Mouse (Mus musculus): ENCODE data around the gene Gm128.
A peak's percentile ranks its signal among the peaks of the same experiment; 100 is the strongest.

Gene Gm128

DNA sequence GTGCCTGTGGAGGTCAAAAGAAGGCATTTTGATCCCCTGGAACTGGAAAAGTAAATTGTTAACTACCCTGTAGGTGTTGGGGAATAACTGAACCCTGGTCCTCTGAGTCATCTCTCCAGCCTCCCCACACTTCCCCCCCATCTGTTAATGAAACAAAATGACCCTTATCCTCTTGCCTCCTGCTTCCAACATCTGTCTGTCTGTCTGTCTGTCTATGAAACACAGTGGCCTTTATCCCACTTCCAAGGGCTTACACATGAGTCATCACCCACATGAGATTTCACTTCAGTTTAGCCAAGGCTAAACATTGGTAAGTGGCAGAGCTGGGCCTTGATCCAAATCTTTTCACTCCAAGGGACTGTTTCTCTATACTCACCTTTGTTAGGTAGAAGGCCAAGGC lies 26.5 kb upstream of the Gm128 start:
- peak; percentile 67 for DNase-seq (ENCODE audit: low spot score)

DNA sequence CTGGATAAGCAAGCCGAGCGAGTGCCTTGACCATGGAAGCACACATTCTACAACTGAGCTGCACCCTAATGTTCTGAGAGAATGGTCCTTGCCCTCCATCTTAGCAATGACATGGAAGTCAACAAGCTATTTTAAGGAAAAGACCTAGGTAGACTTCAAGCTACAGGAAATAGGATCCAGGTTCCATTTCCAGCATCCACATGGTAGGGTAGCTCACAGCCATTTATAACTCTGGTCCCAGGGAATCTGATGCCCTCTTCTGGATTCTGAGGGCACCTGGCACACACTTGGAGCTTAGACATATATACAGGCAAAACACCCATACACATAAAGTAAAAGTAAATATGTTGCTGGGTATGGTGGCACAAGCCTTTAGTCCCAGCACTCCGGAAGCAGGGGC lies 24.7 kb upstream of the Gm128 start:
- DNase-seq (ENCODE audit: low spot score) = no peak

DNA sequence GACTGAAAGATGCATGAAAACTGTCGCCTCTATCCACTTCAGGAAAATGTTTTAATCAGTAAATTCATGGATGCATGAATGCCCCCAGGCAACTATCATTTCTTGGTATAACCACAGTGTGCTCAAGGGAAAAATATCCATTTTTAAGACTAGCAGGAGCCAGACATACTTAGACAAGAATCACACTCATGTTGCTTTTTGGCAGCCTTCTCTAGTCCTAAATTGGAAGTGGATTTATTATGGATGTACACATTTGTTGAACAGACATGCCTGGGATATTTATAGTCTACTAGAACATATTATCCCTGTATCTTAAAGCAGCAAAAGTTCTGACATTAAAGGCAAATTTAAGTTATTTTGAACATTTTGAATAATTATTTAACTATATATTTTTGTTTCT lies 23.3 kb upstream of the Gm128 start:
- no peak for DNase-seq (ENCODE audit: low spot score)

DNA sequence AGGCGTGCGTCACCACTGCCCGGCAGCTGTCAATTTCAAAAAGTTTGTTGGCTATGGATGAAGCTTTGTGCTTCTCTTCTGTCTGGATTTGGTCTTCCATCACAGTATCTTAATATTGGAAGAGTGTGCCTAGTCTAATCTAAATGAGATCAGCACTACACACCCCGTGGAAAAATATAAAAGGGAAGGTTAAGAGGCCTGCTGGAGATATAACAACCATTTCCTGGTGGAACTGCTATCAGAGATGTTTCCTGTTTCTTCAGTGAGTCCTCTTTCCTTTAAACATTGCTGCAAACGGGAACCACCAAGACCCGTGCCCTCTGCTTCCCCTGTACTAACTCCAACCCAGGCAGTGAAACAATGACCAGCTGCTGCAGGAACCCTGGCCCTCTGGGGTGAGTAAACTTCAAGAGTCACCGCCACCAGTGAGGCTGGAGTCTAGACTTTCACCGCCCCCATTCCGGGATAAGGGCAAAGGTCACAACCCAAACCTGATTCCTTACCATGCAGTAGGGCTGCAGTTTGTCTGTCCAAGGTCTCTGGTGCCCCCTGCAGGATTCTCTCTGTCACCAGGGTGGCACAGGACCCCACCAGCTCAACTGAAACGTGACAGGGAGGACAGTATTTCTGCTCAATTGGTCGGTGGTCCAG lies 21.8 kb upstream of the Gm128 start:
- peak; percentile 68 for DNase-seq (ENCODE audit: low spot score)

DNA sequence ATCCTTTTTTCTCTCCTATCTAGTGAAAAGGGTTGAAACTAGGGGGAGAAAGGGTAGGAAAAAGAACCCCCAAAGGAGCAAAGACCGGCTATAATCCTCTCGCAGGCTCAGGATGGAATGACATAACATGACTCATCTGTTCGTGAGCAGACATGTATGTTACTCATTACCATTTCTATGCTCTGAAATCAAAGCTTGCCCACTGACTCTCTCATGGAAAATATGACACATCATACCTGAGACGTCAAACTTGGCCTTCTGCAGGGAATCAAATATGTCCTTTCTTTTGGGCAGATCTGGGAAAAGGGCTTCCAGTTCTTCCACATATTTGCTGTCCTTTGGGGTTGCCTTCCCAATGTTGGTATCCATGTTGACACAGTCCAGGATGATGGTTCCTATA lies 20.6 kb upstream of the Gm128 start:
- DNase-seq (ENCODE audit: low spot score) = no peak

DNA sequence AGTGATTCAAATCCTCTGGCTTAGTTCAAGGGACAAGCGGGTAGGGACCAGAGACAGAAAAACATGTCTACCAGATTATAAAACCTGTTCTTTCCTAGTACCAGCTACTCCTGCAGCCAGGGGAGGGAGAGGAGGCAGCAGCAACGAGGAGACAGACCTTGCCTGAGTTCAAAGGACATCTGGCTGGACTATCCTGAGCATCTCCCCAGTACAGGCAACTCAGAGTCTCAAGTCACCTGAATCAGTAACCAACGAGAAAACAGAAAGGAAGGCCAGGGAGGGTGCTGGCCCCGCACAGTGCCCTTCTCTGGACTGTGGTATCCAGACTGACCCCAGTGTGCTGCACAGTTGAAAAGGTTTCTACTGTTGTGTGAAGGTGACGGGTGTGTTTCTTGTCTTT lies 15.5 kb upstream of the Gm128 start:
- DNase-seq (ENCODE audit: low spot score) = no peak

DNA sequence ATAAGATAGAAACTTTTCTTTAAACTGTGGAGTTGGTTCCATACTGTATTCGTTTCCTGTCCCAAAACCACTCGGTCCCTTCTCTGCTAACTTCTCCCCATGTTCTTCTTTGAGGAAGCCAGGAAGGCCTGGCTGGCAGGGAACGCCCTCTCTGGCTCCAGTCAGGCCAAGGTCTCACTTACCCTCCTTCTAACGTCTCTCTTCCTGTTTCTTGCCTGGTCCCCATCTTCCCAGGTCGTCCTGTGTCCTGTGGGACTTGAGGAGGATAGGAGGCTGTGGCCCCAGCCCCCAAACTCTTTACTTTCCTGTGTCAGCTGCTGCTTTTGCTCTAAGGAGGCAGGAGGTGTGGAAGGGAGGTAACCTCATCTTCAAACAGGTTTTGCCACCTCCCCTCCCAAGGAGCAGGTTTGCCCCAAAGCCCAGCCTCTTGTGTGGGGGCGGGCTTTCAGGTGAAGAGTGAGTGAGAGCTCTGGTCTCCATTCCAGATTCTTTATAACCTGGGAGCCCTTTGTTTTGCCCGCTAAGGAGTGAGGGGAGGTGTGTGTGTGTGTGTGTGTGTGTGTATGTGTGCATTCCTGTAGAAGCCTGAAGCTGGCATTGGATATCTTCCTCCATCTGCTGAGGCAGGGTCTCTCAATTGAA lies 9.5 kb upstream of the Gm128 start, which contains the start of gene Bnipl:
Bnipl (minus strand) TSS at position 411 of the 642 bp plus-strand sequence.
- DNase-seq (ENCODE audit: low spot score) = no peak

DNA sequence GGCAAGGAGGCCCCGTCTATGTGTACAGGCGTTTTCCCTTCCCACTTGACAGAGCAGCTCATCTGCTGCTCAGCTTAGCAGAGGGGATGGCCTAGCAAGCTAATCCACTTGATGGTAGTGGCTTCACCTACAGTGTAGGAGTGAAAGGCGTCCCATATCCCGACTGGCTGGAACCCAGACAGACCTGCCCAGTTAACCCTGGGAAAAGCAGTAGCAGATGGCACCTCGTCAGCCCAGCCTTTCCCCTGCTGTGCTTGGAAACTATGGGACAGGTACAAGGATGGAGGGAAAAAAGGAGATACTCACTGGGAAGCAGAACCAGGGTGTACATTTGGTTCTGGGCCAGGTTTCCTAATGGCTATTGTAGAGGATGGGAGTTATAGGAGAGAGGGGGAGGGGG lies 9.0 kb upstream of the Gm128 start:
- DNase-seq (ENCODE audit: low spot score) = no peak

DNA sequence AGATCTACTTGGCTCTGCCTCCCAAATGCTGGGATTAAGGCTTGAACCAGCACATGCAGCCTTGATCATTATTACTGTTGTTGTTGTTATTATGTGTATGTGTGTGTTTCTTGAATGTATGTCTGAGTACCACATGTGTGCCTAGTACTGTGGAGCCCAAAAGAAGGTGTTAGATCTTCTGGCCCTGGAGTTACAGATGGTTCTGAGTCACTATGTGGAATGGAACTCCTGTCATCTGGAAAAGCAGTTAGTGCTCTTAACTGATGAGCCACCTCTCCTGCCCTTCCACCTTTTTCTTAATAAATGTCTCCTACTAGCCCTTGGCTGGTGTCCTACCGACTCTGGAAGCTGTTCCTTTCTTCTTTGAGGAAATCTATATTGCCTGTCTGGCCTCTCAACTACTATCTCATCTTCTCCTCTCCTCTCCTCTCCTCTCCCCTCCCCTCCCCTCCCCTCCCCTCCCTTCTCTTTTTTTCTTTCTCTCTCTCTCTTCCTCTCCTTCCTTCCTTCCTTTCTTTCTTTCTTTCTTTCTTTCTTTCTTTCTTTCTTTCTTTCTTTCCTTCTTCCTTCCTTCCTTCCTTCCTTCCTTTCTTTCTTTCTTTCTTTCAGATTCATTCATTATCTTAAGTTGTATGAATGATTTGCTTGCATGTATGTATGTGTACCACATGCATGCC lies 6.4 kb upstream of the Gm128 start:
- DNase-seq (ENCODE audit: low spot score) = no peak

DNA sequence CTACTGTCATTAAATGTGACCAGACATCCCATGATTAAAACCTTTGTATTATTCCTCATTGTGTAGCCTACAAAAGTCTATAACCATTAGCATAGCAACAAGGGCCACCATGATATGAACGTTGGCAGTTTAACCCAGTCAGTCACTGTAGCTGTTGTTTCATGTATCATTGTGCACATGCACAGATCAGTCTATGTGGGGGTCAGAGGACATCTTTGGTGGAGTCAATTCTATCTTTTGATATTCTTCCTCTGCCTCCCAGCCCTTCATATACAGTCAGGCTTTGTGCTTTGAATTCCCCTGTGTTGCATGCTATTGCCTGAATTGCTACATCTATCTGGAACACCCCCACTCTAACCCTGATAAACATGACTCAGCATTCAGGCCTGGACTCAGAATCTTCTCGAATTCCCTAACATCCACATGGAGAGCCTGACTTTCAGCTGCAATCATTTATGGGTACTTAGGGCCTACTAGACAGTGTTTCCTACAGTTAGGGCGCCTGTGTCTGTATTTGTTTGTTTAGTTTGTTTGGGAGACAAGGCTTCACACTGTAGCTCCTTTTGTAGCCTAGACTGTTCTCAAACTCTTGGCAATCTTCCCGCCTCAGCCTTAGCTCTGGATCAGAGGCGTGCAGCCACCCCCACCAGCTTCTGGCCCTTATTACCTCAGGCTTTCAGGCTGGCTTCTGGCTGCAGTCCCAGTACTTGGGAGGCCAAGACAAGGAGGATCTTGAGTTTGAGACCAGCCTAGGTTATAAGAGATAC lies 5.2 kb upstream of the Gm128 start:
- peak; percentile 98 for DNase-seq (ENCODE audit: low spot score)

DNA sequence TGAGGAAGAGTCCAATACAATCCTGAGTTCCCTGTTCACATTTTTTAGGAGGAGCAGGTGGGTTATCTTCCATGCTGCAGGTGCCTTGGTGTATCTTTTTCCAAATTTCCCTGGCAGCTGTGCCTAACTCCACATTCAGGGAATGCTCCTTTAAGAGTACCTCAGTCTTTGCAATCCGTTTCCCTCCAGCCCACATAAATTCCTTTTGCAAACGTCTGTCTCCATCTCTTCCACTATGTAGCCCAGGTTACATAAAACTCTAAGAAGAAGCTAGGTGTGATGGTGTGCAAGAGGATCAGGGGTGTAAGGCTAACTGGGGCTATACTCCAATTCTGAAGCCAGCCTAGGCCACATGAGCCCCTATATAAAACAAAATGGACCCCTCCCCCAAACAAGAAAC lies 1.7 kb upstream of the Gm128 start:
- DNase-seq (ENCODE audit: low spot score) = no peak

DNA sequence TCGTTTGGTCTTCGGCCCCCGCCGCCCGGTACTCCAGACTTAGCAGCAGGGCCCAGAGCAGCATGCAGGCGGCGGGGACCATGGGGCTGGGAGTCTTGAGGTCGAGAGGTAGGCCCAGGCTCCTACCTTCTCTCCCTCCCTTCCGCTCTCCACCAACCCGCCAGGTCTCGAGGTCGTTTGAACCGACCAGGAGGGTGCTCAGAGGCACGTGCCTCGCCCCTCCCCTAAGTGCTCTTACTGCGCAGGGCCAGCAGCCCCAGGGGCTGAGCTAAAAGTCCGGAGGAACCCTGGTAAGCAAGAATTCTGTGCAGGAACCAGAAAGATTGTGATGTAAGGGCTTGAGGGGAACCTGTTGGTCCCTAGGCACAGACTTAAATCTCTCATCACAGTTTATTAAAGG lies 498 bp downstream of the Gm128 start:
- DNase-seq (ENCODE audit: low spot score) = no peak

DNA sequence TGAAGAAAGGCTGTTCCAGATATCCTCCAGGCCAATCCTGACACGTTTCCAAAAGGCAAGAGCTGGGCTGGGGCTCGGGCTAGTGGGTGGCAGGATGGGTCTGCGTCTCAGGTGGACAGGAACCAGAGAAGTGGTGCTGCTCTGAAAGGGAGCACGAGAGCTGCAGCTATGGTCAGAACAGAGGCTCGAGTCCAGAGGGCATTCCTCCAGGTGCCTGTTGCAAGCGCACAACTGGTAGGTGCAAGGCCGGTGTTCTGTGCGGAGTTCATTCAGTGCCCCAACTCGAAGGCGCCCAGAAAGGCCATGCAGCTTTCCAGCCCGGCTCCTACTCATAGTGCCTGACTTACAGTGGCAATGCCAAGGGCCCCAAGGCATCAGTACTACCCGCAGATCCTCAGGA lies 1.4 kb downstream of the Gm128 start:
- peak; percentile 31 for DNase-seq (ENCODE audit: low spot score)

DNA sequence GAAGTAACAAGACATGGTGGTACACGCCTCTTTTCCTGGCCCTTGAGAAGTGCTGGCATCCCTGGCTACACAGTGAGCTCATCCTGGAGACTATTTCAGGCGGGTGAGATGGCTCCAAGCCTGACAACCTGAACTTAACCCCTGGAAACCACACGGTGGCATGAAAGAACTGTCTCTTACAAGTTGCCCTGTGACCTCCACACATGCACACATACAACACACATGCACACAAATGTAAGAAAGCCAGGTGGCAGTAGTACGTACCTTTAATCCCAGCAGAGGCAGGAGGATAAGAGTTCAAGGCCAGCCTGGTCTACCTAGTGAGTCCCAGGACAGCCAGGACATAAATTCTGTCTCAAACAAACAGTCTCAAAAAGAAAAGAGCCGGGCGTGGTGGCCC lies 2.4 kb downstream of the Gm128 start:
- peak; percentile 44 for DNase-seq (ENCODE audit: low spot score)

DNA sequence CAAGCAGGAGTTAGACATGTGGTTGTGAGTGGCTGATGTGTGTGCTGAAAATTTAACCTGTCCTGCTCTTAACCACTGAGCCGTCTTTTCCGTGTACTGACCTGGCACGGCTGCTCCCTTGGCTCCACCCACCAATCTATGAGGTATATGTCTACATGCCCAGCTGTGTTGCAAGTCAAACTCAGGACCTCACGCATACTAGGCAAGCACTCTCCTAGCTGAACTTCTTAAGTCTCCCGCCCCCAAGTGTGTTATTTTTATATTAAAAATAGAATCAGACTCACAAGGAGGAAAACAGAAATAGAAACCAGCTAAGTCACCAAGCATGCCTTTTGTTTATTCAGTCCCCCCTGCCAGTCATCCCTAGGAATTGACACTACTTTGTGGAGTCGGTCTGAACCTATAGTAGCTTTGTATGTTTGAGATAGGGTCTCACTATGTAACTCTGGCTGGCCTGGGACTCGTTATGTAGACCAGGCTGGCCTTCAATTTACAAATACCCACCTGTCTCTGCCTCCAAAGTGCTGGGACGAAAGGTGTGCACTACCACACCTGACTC lies 3.8 kb downstream of the Gm128 start:
- peak; percentile 76 for DNase-seq (ENCODE audit: low spot score)

DNA sequence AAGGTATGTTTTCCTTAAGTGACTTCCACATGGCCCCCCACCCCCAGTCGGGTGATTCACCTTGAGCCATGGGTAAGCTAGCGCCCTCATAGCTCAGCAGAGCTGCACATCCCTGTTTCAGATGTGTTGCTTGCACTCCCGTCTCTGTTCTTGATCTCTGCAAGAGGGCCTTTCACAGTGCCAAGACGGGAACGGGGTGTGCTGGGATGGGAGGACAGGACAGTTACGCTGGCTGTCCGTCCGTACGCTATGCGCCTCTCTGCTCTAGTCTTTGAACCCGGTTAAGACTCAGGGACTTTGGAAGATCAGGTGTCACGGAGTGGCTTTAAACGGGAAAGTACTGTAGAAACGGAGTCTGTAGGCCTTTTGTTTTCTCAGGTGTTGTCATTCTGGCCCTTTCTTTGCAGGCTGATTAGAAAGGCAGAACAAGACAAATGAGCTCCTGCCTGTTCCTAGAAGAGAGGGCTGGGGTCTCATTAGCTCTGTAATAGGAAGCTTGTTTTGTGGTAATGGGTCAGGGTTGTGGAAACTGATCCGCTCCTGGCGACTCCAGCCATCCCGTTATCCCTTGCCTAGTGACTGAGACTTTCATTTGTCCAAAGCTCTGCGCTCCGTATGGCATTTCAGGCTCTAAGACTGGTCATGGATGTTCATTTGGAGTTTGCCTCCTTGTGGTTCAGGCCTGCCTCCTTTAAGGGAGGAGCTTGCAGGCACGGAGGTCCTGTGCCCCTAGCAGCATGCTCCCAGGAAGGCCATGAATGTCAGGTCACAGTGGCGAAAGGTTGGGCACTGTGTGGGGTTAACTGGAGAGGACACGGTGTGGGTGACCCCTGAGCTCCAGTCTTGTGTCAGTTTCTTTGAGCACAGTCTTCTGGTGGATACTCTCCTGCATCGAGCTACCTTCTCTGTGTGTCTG lies 5.8 kb downstream of the Gm128 start:
- DNase-seq (ENCODE audit: low spot score) = no peak

DNA sequence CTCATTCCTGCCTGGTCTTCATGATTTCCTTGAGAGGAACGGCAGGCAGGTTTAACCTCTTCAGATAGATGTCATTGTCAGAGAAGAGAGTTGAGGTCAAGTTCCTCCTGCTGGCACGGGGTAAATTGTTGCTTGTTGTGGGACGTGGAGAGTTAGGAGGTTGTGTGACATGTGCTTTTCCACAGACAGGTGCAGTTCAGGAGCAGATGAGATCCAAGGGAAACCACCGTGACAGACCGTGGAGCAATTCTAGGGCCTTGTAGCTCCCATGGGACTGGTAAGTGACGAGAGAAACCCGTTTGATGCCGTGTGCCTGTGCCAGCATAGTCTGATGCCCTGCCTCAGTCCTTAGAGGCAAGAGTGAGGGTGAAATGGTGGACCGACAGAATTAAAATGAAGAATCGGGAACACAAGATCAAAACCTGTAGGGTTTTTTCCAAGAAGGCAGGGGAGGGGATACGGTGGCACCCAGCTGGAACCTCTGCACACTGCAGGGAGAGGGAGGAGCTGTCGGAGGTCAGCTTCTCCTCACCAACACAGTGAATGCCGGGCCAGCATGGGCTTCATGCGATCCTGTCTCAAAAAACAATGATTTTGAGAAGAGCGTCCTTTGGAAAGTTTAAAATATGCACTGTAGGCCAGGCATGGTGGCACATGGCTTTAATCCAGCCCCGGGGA lies 8.0 kb downstream of the Gm128 start:
- no peak for DNase-seq (ENCODE audit: low spot score)

DNA sequence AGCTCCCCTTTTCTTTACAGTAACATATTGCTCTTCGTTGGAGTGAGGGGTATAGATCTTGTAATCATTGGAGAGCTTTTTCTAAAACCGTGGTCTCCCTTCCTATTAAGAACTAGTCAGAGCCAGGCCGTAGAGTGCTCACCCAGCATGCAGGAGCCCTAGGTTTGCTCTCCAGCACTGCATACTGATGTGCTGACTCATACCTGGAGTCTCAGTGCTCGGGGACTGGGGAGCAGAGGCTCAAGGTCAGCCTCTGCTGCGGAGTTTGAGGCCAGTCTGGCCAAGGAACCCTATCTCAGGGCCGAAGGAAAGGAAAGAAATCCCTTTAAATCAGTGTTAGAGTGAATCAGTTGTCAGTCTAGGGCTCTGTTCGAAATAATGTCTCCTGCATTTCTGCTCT lies 8.6 kb downstream of the Gm128 start:
- DNase-seq (ENCODE audit: low spot score) = peak; percentile 31

DNA sequence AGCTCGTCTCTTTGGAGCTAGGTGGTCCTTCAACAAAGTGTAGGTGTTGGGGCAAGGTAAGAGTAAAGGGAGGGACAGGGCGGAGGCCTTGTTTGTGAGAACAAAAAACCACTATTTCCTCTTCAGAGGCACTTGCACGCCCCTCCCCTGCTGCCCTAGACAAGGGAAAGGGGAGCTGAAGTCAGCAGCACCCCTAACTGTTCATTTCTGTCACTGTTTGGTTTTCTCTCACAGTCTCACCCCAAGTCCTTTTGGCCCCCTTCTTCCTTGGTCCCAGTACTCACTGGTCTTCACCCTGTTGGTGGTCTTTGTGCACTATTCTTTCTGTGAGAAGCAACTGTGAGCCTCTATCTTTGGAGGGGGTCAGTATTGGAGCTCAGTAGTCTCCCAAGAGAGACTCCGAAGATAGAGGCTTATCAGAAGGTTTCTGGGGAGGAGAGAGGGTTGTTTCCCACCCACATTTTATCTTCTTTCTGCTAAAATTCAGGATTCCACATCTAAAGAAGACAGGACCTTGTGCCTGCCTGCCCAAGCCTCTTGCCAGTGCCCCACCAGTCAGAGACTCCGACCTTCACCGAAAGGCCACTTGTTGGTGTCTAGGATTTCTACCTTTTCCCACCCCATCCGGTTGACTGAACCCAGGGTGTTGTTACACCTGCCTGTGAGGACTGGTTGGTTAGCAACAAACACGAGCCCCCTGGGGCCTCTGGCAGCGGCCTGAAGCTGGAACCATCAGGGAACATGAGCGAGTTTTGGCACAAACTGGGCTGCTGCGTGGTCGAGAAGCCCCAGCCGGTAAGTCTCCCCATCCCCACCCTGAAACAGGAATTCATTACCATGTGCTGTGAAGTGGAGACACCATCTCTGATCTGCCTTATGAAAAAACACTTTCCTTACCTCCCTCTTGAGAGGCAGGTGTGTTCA lies 9.8 kb downstream of the Gm128 start, which contains the start of gene Mllt11:
Mllt11 (minus strand) TSS at position 874 of the 924 bp plus-strand sequence.
- no peak for DNase-seq (ENCODE audit: low spot score)

Measured in adipocyte (in vitro differentiated cells).